Mouse (Mus musculus): ENCODE measurements at regions not wholly inside any gene's neighbourhood (a gene's known extent, or its start where the extent isn't known, plus 50 kb on each side); places are given as distances from the start of the nearest gene placed in this dataset.
A peak's percentile ranks its signal among the peaks of the same experiment; 100 is the strongest.

- H3K27me3 ChIP-seq (ENCODE audit: control insufficient read depth, insufficient read depth, low read length) = no peaks in the 10 kb centered on the region
- no peak overlapping the region for H3K4me2 ChIP-seq (replicated peaks; ENCODE audit: low read depth, low read length, severe bottlenecking)
- no peak overlapping the region for H3K4me3 ChIP-seq (replicated peaks; ENCODE audit: low read length)
- no peaks in the 10 kb centered on the region for H3K9me3 ChIP-seq (ENCODE audit: control insufficient read depth, low read length)
- H3K36me3 ChIP-seq (ENCODE audit: control insufficient read depth, insufficient read depth, low read length) = no peaks in the 10 kb centered on the region
- ATAC-seq (ENCODE audit: low FRiP score, low read depth) (no peak), DNase-seq (ENCODE audit: low spot score) (no peak)
- no peak overlapping the region for H3K9ac ChIP-seq (ENCODE audit: low read depth, low read length, severe bottlenecking)
- WGBS = 89% methylated on average over 2 of the region's 2 CpGs
- no peak overlapping the region for H3K27ac ChIP-seq (replicated peaks; ENCODE audit: low read depth, low read length)
- TF ChIP-seq POLR2A (IDR thresholded peaks at IDR 0.05; ENCODE audit: borderline replicate concordance, extremely low read depth, insufficient read depth, insufficient read length) = no peak
- H3K4me1 ChIP-seq (ENCODE audit: control insufficient read depth, insufficient read depth, low read length) = no peaks in the 10 kb centered on the region
Observed at GRCm38 (mm10) chr10:72056725-72057124, 597.9 kb upstream of the Zwint start.

GRCm38 (mm10) chr10:72071185-72071718, 583.4 kb upstream of the Zwint start:
- no peak overlapping the region for H3K4me2 ChIP-seq (replicated peaks; ENCODE audit: low read depth, low read length, severe bottlenecking)
- no peak overlapping the region for H3K9ac ChIP-seq (ENCODE audit: low read depth, low read length, severe bottlenecking)
- H3K27ac ChIP-seq (replicated peaks; ENCODE audit: low read depth, low read length) = no peak overlapping the region
- no peaks in the 10 kb centered on the region for H3K4me1 ChIP-seq (ENCODE audit: control insufficient read depth, insufficient read depth, low read length)
- TF ChIP-seq POLR2A (IDR thresholded peaks at IDR 0.05; ENCODE audit: borderline replicate concordance, extremely low read depth, insufficient read depth, insufficient read length) = no peak
- no peak overlapping the region for H3K4me3 ChIP-seq (replicated peaks; ENCODE audit: low read length)
- H3K36me3 ChIP-seq (ENCODE audit: control insufficient read depth, insufficient read depth, low read length) = no peaks in the 10 kb centered on the region
- H3K27me3 ChIP-seq (ENCODE audit: control insufficient read depth, insufficient read depth, low read length) = no peaks in the 10 kb centered on the region
- ATAC-seq (ENCODE audit: low FRiP score, low read depth) = no peak
- no peaks in the 10 kb centered on the region for H3K9me3 ChIP-seq (ENCODE audit: control insufficient read depth, low read length)
- DNase-seq (ENCODE audit: low spot score) = no peak

GRCm38 (mm10) chr10:72078363-72078762, 576.3 kb upstream of the Zwint start:
- no peak for TF ChIP-seq POLR2A (IDR thresholded peaks at IDR 0.05; ENCODE audit: borderline replicate concordance, extremely low read depth, insufficient read depth, insufficient read length)
- H3K36me3 ChIP-seq (ENCODE audit: control insufficient read depth, insufficient read depth, low read length) = no peaks in the 10 kb centered on the region
- H3K9me3 ChIP-seq (ENCODE audit: control insufficient read depth, low read length) = no peaks in the 10 kb centered on the region
- no peak overlapping the region for H3K9ac ChIP-seq (ENCODE audit: low read depth, low read length, severe bottlenecking)
- no peak overlapping the region for H3K4me2 ChIP-seq (replicated peaks; ENCODE audit: low read depth, low read length, severe bottlenecking)
- 31% methylated on average over 3 of the region's 3 CpGs for WGBS
- ATAC-seq (ENCODE audit: low FRiP score, low read depth) = peak; percentile 12; the same call in 1 of the 2 replicates
- no peaks in the 10 kb centered on the region for H3K27me3 ChIP-seq (ENCODE audit: control insufficient read depth, insufficient read depth, low read length)
- no peak overlapping the region for H3K4me3 ChIP-seq (replicated peaks; ENCODE audit: low read length)
- no peaks in the 10 kb centered on the region for H3K4me1 ChIP-seq (ENCODE audit: control insufficient read depth, insufficient read depth, low read length)
- DNase-seq (ENCODE audit: low spot score) = peak; percentile 16
- H3K27ac ChIP-seq (replicated peaks; ENCODE audit: low read depth, low read length) = no peak overlapping the region

DNA sequence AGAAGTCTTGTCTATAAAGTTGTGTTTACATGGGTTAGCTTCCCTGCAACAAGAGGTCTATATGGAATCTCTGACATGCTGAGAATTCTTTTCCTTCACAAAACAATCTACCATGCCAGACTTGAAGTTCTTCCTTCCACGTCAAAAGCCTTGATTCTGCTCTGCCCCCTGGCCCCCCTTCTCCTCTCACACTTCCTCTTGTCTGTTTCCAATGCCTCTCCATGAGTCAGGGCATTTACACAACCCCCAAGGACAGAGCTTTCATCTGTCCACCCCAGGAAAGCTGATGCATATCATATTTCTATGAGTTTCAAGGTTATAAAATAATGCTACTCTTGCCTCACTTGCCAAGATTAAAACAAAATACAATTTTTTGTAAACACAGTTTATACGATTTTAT, 557.7 kb upstream of the Zwint start:
- ATAC-seq (ENCODE audit: low FRiP score, low read depth) = no peak
- no peak overlapping the region for H3K27ac ChIP-seq (replicated peaks; ENCODE audit: low read depth, low read length)

GRCm38 (mm10) chr10:72099156-72099812, 555.4 kb upstream of the Zwint start:
- no peak overlapping the region for H3K9ac ChIP-seq (ENCODE audit: low read depth, low read length, severe bottlenecking)
- H3K27ac ChIP-seq (replicated peaks; ENCODE audit: low read depth, low read length) = no peak overlapping the region
- H3K4me1 ChIP-seq (ENCODE audit: control insufficient read depth, insufficient read depth, low read length) = peaks cover 5% of the 10 kb centered on the region; the same call in 1 of the 2 replicates
- H3K27me3 ChIP-seq (ENCODE audit: control insufficient read depth, insufficient read depth, low read length) = no peaks in the 10 kb centered on the region
- no peak for TF ChIP-seq POLR2A (IDR thresholded peaks at IDR 0.05; ENCODE audit: borderline replicate concordance, extremely low read depth, insufficient read depth, insufficient read length)
- ATAC-seq (ENCODE audit: low FRiP score, low read depth) = no peak
- no peaks in the 10 kb centered on the region for H3K36me3 ChIP-seq (ENCODE audit: control insufficient read depth, insufficient read depth, low read length)
- H3K9me3 ChIP-seq (ENCODE audit: control insufficient read depth, low read length) = no peaks in the 10 kb centered on the region
- no peak overlapping the region for H3K4me2 ChIP-seq (replicated peaks; ENCODE audit: low read depth, low read length, severe bottlenecking)
- DNase-seq (ENCODE audit: low spot score) = no peak
- H3K4me3 ChIP-seq (replicated peaks; ENCODE audit: low read length) = no peak overlapping the region
- WGBS = 52% methylated on average over 2 of the region's 2 CpGs

More for the DNA sequence above, 557.7 kb upstream of the Zwint start:
- Histone ChIP-seq H3K4me1 (ENCODE audit: control insufficient read depth, insufficient read depth, low read length) (peaks cover 5% of the 10 kb centered on the region; the same call in 1 of the 2 replicates), H3K36me3 (ENCODE audit: control insufficient read depth, insufficient read depth, low read length) (no peaks in the 10 kb centered on the region), H3K4me3 (replicated peaks; ENCODE audit: low read length) (no peak overlapping the region), H3K9me3 (ENCODE audit: control insufficient read depth, low read length) (no peaks in the 10 kb centered on the region), H3K27me3 (ENCODE audit: control insufficient read depth, insufficient read depth, low read length) (no peaks in the 10 kb centered on the region), H3K9ac (ENCODE audit: low read depth, low read length, severe bottlenecking) (no peak overlapping the region), H3K4me2 (replicated peaks; ENCODE audit: low read depth, low read length, severe bottlenecking) (no peak overlapping the region)
- DNase-seq (ENCODE audit: low spot score) = no peak
- 52% methylated on average over 2 of the region's 2 CpGs for WGBS
- no peak for TF ChIP-seq POLR2A (IDR thresholded peaks at IDR 0.05; ENCODE audit: borderline replicate concordance, extremely low read depth, insufficient read depth, insufficient read length)

Measured in limb, embryonic 14.5 days (tissue).